Mouse (Mus musculus) hindbrain, embryonic 14.5 days (tissue): Measurements from ENCODE around the gene Vwa5b1. TPM values are rescaled to one million over a fixed set of nuclear protein-coding genes. Genes with fewer than 3 reads are reported as not detected.
A peak's percentile ranks its signal among the peaks of the same experiment; 100 is the strongest.

Experiments
- ATAC-seq: fragments of 200-750 bp; cut with Nextera tagmentation; 2 replicates; pipeline ENCODE4 v1.8.0; 2017; ENCODE audit warnings: moderate number of reproducible peaks, mild to moderate bottlenecking, moderate TSS enrichment, moderate library complexity; ENCODE audit not compliant: low FRiP score
- DNase-seq: peaks from one replicate; pipeline ENCODE4 v3.0.0-alpha.2; 2015; ENCODE audit warnings: low spot score
- H3K27ac ChIP-seq: fragments of 300-500 bp; sonication (generic); 2 replicates; pipeline ENCODE4 v1.5.1; 2014; ENCODE audit warnings: mild to moderate bottlenecking, moderate library complexity
- H3K27me3 ChIP-seq: fragments of 300-500 bp; sonication (generic); 2 replicates; pipeline ENCODE4 v1.6.1; 2014; ENCODE audit warnings: mild to moderate bottlenecking, low read length, mixed read lengths; ENCODE audit not compliant: control insufficient read depth, insufficient read depth
- H3K36me3 ChIP-seq: fragments of 300-500 bp; sonication (generic); replicated peaks from 2 replicates; pipeline ENCODE4 v1.6.1; 2014; ENCODE audit not compliant: control insufficient read depth, insufficient read depth
- H3K4me1 ChIP-seq: fragments of 300-500 bp; sonication (generic); replicated peaks from 2 replicates; pipeline ENCODE4 v1.6.1; 2014; ENCODE audit warnings: antibody characterized with exemption, low read length, mixed read lengths; ENCODE audit not compliant: control insufficient read depth, insufficient read depth
- H3K4me2 ChIP-seq: fragments of 300-500 bp; sonication (generic); replicated peaks from 2 replicates; pipeline ENCODE4 v1.6.1; 2014; ENCODE audit warnings: mild to moderate bottlenecking, moderate library complexity
- H3K4me3 ChIP-seq: fragments of 300-500 bp; sonication (generic); replicated peaks from 2 replicates; pipeline ENCODE4 v1.5.1; 2014; ENCODE audit warnings: mild to moderate bottlenecking, low read length
- H3K9ac ChIP-seq: fragments of 300-500 bp; sonication (generic); 2 replicates; pipeline ENCODE4 v1.6.1; 2014
- H3K9me3 ChIP-seq: fragments of 300-500 bp; sonication (generic); 2 replicates; pipeline ENCODE4 v1.6.1; 2016; ENCODE audit warnings: low read length; ENCODE audit not compliant: control insufficient read depth
- WGBS: fragments of 180-500 bp; shearing (Covaris S2); extraction: QIAGEN DNeasy Blood & Tissue Kit; methylation state at CpG from one replicate; pipeline ENCODE4 v1.1.7; 2014; 5-methylcytosine and 5-hydroxymethylcytosine counted together
- polyA plus RNA-seq: library from polyadenylated mRNA; unstranded; fragments of >200 nt; fragmentation: Nextera tagmentation; extraction: Ambion mirVana; gene quantifications from 2 replicates; pipeline ENCODE4 v1.2.1, GENCODE M21; 2014

Vwa5b1 gene
- polyA plus RNA-seq, 1 experiment from 2014 or later: 1.2 TPM

GRCm38 (mm10) chr4:138653056-138653455 is 17.4 kb upstream of the Vwa5b1 start:
- Histone ChIP-seq H3K9ac (no peak overlapping the region), H3K4me1 (peaks cover 8% of the 10 kb centered on the region; the same call in 1 of the 2 replicates), H3K27ac (peak overlapping the region; percentile 69), H3K27me3 (no peaks in the 10 kb centered on the region), H3K9me3 (no peaks in the 10 kb centered on the region), H3K4me2 (no peak overlapping the region), H3K36me3 (no peaks in the 10 kb centered on the region), H3K4me3 (no peak overlapping the region)
- DNase-seq: peak; percentile 68
- 16% methylated on average over 6 of the region's 6 CpGs for WGBS
- peak; percentile 34; the same call in 1 of the 2 replicates for ATAC-seq

DNA sequence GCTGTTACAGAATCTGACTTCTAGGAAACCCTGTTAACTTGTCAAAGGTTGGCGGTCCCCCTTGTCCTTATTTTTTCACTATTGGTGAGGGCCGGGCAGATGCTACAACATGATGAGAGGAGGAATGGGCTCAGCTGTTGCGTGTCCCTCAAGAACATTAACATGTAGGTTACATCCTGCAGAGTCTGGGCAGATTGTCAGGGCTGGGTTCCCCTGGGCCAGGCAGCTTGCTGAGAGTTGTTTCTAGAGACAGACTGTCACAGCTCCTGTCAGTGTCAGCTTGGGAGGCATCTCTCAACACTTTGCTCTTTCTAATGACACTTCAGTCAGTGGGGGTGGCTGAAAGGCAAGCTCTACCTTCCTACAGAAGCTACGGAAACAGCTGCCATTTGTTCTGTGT is 16.2 kb upstream of the Vwa5b1 start:
- no peak for DNase-seq
- WGBS: 84% methylated on average over 4 of the region's 4 CpGs
- Histone ChIP-seq H3K36me3 (no peaks in the 10 kb centered on the region), H3K27me3 (no peaks in the 10 kb centered on the region), H3K4me3 (no peak overlapping the region), H3K4me1 (peaks cover 8% of the 10 kb centered on the region; the same call in 1 of the 2 replicates), H3K27ac (no peak overlapping the region), H3K9ac (no peak overlapping the region), H3K4me2 (no peak overlapping the region), H3K9me3 (no peaks in the 10 kb centered on the region)
- ATAC-seq: no peak

DNA sequence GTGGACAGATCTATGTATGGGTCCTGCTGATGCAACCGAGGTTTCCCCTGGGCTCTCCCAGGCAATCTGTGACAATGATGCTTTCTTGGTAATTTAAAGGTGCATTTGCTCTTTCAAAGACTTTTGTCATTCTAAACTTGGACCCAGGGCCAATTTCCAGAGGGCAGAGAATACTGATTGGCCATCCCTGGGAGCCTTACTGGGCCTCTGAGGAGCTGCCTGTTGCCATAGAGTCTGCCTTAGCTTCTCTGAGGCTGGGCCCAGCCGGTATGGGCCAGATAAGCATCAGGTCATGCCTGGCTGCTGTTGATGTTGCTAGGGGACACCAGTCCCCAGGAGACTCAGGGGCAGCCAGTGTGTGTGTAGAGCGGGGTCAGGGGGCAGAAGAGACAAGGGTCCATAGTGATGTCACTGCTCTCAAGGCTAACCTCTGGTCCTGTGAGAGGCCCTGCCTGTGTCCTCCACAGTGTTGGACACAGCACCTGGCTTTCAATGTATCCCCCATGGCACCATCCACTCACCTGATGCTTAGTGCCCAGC is 12.5 kb upstream of the Vwa5b1 start:
- DNase-seq: no peak
- Histone ChIP-seq H3K4me3 (no peak overlapping the region), H3K9me3 (no peaks in the 10 kb centered on the region), H3K27me3 (no peaks in the 10 kb centered on the region), H3K9ac (no peak overlapping the region), H3K27ac (no peak overlapping the region), H3K4me1 (peaks cover 5% of the 10 kb centered on the region; the same call in 1 of the 2 replicates), H3K4me2 (no peak overlapping the region), H3K36me3 (no peaks in the 10 kb centered on the region)
- no peak for ATAC-seq
- WGBS: 31% methylated on average over 3 of the region's 3 CpGs

- no peak overlapping the region for H3K27ac ChIP-seq
- ATAC-seq (no peak), DNase-seq (no peak)
- no peak overlapping the region for H3K9ac ChIP-seq
- WGBS: 22% methylated on average over 4 of the region's 4 CpGs
- no peaks in the 10 kb centered on the region for H3K9me3 ChIP-seq
- H3K27me3 ChIP-seq: no peaks in the 10 kb centered on the region
- no peaks in the 10 kb centered on the region for H3K4me1 ChIP-seq
- H3K36me3 ChIP-seq: no peaks in the 10 kb centered on the region
- H3K4me2 ChIP-seq: no peak overlapping the region
- H3K4me3 ChIP-seq: no peak overlapping the region
Measured at GRCm38 (mm10) chr4:138642272-138642671, 6.6 kb upstream of the Vwa5b1 start.

DNA sequence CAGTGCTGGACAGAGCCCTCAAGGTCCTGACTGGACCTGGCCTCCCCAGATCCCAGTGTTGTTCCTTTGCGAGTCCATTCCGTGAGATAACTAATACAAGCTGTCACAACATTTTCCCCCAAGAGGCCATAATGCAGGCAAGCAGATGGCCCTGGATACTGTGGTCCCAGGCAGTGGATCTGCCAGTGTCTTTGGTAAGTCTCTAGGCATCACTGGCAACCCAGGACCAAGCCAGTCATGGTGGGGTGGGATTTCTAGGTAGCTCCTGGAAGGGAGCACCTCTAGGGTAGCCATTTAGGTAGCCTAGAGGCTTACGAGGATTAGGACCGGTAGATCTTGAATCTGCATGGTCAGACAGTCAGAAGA is 445 bp upstream of the Vwa5b1 start:
- Histone ChIP-seq H3K27ac (no peak overlapping the region), H3K4me1 (peaks cover 10% of the 10 kb centered on the region), H3K9ac (peak overlapping the region; percentile 7; the same call in 1 of the 2 replicates), H3K4me2 (peak overlapping the region; percentile 24; the same call in 1 of the 2 replicates), H3K9me3 (no peaks in the 10 kb centered on the region), H3K27me3 (no peaks in the 10 kb centered on the region), H3K36me3 (no peaks in the 10 kb centered on the region), H3K4me3 (no peak overlapping the region)
- ATAC-seq (no peak), DNase-seq (no peak)
- 50% methylated on average over 4 of the region's 4 CpGs for WGBS

GRCm38 (mm10) chr4:138628256-138628655 is 7.4 kb downstream of the Vwa5b1 start:
- DNase-seq: no peak
- Histone ChIP-seq H3K4me1 (peaks cover 4% of the 10 kb centered on the region; the same call in 1 of the 2 replicates), H3K9me3 (no peaks in the 10 kb centered on the region), H3K36me3 (no peaks in the 10 kb centered on the region), H3K4me2 (no peak overlapping the region), H3K4me3 (no peak overlapping the region), H3K27me3 (no peaks in the 10 kb centered on the region), H3K27ac (no peak overlapping the region), H3K9ac (no peak overlapping the region)
- ATAC-seq: no peak
- 71% methylated on average over 5 of the region's 5 CpGs for WGBS

DNA sequence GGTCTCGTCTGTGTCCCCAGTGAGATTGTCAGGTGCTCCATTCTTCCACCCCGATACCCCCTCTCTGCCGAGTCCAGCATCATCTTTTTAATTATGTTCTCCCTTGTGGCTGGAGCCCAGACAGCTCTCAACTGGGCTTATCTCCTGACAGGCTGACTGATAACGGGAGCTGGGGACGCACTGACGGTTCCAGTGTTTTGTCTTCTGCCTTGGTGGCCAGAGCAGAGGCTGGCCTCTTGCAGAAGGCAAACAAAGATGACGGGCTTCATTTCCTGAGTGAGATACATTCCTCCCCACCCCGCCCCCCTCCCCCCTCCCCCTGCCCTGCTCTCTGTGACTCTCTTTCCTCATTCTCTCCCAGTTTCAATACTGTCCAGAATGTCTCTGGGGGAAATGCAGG is 21.2 kb downstream of the Vwa5b1 start:
- Histone ChIP-seq H3K27ac (no peak overlapping the region), H3K9ac (no peak overlapping the region), H3K4me1 (peaks cover 8% of the 10 kb centered on the region; the same call in 1 of the 2 replicates), H3K9me3 (no peaks in the 10 kb centered on the region), H3K4me3 (no peak overlapping the region), H3K4me2 (no peak overlapping the region), H3K36me3 (no peaks in the 10 kb centered on the region), H3K27me3 (no peaks in the 10 kb centered on the region)
- WGBS: 12% methylated on average over 8 of the region's 8 CpGs
- ATAC-seq (no peak), DNase-seq (no peak)

DNA sequence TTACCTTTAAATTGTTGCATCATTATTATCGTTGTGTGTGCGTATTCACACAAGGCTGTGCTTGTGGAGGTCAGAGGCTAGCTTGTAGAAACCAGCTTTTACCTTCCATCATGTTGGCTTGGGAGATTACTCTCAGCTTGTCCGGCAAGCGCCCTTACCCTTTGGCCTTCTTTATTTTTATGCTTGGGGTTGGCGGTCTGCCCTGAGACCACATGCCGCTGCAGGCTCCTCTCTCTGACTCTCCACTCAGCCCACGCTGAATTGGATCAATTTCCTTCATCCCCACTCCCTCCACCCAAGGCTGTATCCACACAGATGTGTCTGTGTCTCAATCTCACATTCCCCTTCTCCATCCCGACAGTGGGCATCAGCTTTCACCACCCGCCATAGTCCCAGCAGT is 33.8 kb downstream of the Vwa5b1 start:
- H3K27me3 ChIP-seq: no peaks in the 10 kb centered on the region
- DNase-seq (no peak), ATAC-seq (no peak)
- no peak overlapping the region for H3K9ac ChIP-seq
- H3K36me3 ChIP-seq: no peaks in the 10 kb centered on the region
- WGBS: 69% methylated on average over 9 of the region's 9 CpGs
- peaks cover 32% of the 10 kb centered on the region for H3K4me1 ChIP-seq
- no peak overlapping the region for H3K4me3 ChIP-seq
- H3K27ac ChIP-seq: no peak overlapping the region
- H3K9me3 ChIP-seq: no peaks in the 10 kb centered on the region
- no peak overlapping the region for H3K4me2 ChIP-seq

DNA sequence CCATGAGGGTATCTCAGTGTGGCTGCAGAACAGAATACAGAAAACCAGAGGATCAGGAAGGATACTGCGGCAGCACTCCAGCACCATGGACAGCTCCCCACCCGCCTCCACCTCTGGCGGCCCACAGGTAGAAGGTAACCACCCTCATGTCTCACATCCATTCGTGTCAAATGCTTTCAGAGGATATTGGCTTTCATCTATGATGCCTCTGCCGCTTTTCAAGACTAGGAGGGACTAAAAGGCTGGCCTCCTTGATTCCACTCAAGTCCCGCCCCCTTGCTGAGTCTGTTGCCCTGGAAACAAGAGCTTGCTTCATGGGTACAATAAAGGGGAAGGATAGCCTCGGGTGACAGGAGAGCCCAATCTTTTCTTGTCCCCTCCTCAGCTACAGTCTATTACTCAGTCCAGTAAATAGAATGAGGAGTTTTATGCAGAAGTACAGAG is 37.8 kb downstream of the Vwa5b1 start:
- H3K36me3 ChIP-seq: no peaks in the 10 kb centered on the region
- H3K9ac ChIP-seq: no peak overlapping the region; the same call in 1 of the 2 replicates
- DNase-seq: peak; percentile 72
- H3K4me3 ChIP-seq: no peak overlapping the region
- peak; percentile 60 for ATAC-seq
- H3K27me3 ChIP-seq: no peaks in the 10 kb centered on the region
- H3K27ac ChIP-seq: peak overlapping the region; percentile 84
- peaks cover 31% of the 10 kb centered on the region for H3K4me1 ChIP-seq
- WGBS: 7% methylated on average over 7 of the region's 7 CpGs
- no peaks in the 10 kb centered on the region for H3K9me3 ChIP-seq
- H3K4me2 ChIP-seq: peak overlapping the region; percentile 6; the same call in 1 of the 2 replicates
